Mouse (Mus musculus): ENCODE data around the gene Fbxo36. TPM values are rescaled to one million over a fixed set of nuclear protein-coding genes. Genes with fewer than 3 reads are reported as not detected.

Fbxo36 gene
- polyA plus RNA-seq (2012; rRNA removed; ENCODE audit: low replicate concordance), result 1.9 and 3.0 TPM in 2 replicates

DNA sequence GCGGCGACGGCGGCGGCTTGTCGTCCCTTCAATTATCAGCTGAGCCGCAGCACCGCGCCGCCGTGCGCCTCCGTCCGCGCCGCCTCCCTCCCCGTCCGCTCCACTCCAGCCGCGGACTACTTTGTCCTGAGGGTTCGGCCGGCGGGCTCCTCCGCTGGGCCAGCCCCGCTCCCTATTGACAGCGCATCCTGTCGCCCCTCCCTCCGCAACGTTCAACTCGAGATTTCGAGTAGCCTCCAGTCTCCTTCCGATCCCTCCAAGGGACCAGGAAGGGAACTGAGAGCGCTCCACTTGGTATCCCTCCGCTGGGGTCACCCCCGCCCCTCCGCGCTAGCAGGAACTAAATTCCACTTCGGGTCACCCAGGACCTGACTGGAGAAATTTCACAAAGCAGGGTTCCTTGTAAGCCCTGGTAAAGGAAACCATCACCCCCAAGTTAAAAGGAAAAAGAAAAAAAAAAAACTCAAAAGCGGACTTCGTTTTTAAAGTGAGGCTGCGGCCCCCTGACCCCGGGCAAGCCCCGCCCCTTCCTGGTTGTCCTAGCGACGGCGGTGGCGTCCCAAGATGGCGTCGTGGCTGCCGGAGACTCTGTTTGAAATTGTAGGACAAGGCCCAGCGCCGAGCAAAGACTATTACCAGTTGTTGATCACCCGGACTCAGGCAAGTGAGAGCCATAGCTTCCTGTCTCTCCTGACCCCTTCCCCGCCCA, at the start of gene Fbxo36:
Gene Fbxo36 (plus strand): TSS at position 533 of the 709 bp plus-strand sequence.

DNA sequence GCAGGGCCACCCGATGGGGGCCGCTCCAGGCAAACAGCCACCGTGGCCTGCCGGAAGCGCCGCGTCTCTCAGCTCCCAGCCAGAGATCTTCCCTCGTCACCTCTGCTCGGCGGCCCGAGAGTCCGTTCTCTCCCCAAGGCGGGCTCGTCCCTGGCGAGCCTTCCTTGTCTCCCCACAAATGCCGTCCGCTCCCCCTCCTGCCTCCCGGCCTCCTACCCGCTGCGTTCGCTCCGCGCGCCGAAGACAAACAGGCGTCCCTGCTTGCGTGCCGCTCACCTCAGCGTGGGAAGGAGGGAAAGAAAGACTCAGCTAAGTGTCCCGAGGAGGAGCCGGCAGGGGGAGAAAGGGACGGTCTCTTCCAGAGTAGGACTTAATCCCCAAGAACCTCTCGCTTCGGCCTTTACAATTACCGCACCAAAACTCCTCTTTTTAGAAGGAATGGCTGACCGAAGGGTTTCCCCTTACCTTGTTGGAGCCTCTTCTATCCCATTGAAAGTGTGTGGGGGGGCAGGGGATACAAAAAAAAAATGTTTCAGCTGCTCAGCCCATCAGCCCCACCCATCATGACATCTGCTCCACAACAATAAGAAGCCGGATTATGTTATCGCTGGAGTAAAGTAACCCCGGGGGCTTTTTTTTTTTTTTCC, 500 bp downstream of the Fbxo36 start, which contains the start of gene Trip12:
Gene Trip12 (minus strand): TSS at position 499 of the 647 bp plus-strand sequence.

DNA sequence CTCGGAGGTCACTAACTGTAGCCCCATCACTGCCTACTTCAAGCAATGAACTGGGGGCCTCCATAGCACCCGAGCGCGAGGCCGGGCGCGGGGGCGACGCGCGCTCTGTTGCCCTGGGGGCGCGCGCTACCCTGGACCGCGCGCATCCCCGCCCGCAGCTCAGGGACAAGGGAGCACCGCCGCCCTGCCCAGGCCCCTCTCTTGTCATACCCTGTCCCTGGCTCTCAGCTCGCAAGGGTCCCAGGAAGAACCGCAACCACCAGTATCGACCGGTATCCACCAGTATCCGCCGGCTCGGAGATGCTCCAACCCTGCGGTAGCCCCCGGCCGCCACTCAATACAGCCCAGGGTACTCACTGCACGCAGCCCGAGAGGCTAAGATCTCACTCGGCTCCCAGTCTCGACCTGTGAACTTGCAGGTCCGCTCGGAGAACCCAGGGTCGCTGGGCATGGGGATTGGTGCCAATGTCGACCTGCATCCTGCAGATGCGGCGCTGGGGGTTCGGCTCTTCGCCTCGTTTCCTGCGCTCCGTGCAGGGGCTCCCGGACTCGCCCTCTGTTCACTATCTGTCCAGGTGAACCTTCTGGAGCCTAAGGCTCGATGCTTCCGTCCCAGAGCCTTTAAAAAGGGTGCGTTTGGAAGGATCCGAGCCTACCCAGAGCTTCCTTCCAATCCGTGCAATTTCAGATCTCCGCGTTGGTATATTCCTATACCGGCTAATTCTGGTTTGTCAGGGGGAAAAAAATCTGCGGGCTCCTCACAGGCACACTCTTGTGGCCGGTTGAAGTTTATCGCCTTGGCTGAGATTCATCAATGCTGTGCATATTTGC, 95.1 kb downstream of the Fbxo36 start, which contains the start of gene Slc16a14:
Gene Slc16a14 (minus strand): TSS at position 632 of the 831 bp plus-strand sequence.

Other genes with a start within 250 kb of the Fbxo36 start
- gene Dner, start 143.6 kb upstream of the Fbxo36 start, polyA plus RNA-seq (2012; rRNA removed; ENCODE audit: low replicate concordance), result 2.1 and 2.6 TPM in 2 replicates
- 2.5 and 2.9 TPM in 2 replicates for gene Trip12, start 675 bp downstream of the Fbxo36 start, polyA plus RNA-seq (2012; rRNA removed; ENCODE audit: low replicate concordance)
- not detected in 2 replicates for gene Slc16a14, start 95.3 kb downstream of the Fbxo36 start, polyA plus RNA-seq (2012; rRNA removed; ENCODE audit: low replicate concordance)